Mouse (Mus musculus): Measurements from ENCODE around the gene Setd1a. TPM values are rescaled to one million over a fixed set of nuclear protein-coding genes. Genes with fewer than 3 reads are reported as not detected.
"Not testable (repeated sequence)": the region's sequence is repeated elsewhere in the genome, so short reads cannot be mapped to it uniquely, and the experiment has no call there.

Gene Setd1a
- polyA plus RNA-seq, 2 experiments from 2014 or later = 6.3 to 7.4 TPM

- not testable (repeated sequence) for ATAC-seq
Measured at GRCm38 (mm10) chr7:127837878-127838277, 61.4 kb downstream of the Setd1a start.

GRCm38 (mm10) chr7:127840031-127840430, 63.6 kb downstream of the Setd1a start:
- ATAC-seq = not testable (repeated sequence)

- ATAC-seq = peak; percentile 9
Measured at GRCm38 (mm10) chr7:127840886-127841285, 64.4 kb downstream of the Setd1a start.

GRCm38 (mm10) chr7:127841340-127842000, 65.0 kb downstream of the Setd1a start:
- ATAC-seq = peak; percentile 73

- ATAC-seq = peak; percentile 66
Measured at GRCm38 (mm10) chr7:127842001-127842718, 65.7 kb downstream of the Setd1a start.

Other genes with a start within 250 kb of the Setd1a start
- gene Tmem265, start 215.3 kb upstream of the Setd1a start, polyA plus RNA-seq (2017; shearing (Covaris generic)) = 10 to 100 TPM; 52.4 to 58.5 TPM
- 10 to 100 TPM; 73.7 to 85.5 TPM for gene Phkg2, start 203.3 kb upstream of the Setd1a start, polyA plus RNA-seq (2017; shearing (Covaris generic))
- 1 to 10 TPM in 1 of 2 experiments, under 1 TPM in 1; 0.57 to 1.4 TPM for gene Ccdc189, start 188.1 kb upstream of the Setd1a start, polyA plus RNA-seq (2017; shearing (Covaris generic))
- 10 to 100 TPM; 25.3 to 26.1 TPM for gene Rnf40, start 187.9 kb upstream of the Setd1a start, polyA plus RNA-seq (2017; shearing (Covaris generic))
- under 1 TPM in 1 of 2 experiments, not detected in 1; 0.18 TPM for gene Zfp629, start 160.9 kb upstream of the Setd1a start, polyA plus RNA-seq (2017; shearing (Covaris generic))
- gene Bcl7c, start 67.7 kb upstream of the Setd1a start, polyA plus RNA-seq (2017; shearing (Covaris generic)) = 1 to 10 TPM; 4.2 to 6.2 TPM
- gene Ctf1, start 63.9 kb upstream of the Setd1a start, polyA plus RNA-seq (2017; shearing (Covaris generic)) = not detected
- gene Ctf2, start 44.5 kb upstream of the Setd1a start, polyA plus RNA-seq (2017; shearing (Covaris generic)) = not detected
- gene Fbxl19, start 32.1 kb upstream of the Setd1a start, polyA plus RNA-seq (2017; shearing (Covaris generic)) = under 1 TPM; 0.36 to 0.83 TPM
- 10 to 100 TPM; 11.3 to 12.2 TPM for gene Orai3, start 6.9 kb upstream of the Setd1a start, polyA plus RNA-seq (2017; shearing (Covaris generic))
- gene Gm49388, start 8.9 kb downstream of the Setd1a start, polyA plus RNA-seq (2017; shearing (Covaris generic)) = not detected
- 1 to 10 TPM; 5.2 to 5.7 TPM for gene Hsd3b7, start 23.9 kb downstream of the Setd1a start, polyA plus RNA-seq (2017; shearing (Covaris generic))
- 10 to 100 TPM; 49.3 to 54.6 TPM for gene Stx4a, start 47.6 kb downstream of the Setd1a start, polyA plus RNA-seq (2017; shearing (Covaris generic))
- gene Stx1b, start 47.9 kb downstream of the Setd1a start, polyA plus RNA-seq (2017; shearing (Covaris generic)) = under 1 TPM in 1 of 2 experiments, not detected in 1; 0.62 TPM
- gene Zfp646, start 99.6 kb downstream of the Setd1a start, polyA plus RNA-seq (2017; shearing (Covaris generic)) = 10 to 100 TPM; 20.0 to 28.1 TPM
- 10 to 100 TPM; 10.4 to 11.0 TPM for gene Zfp668, start 100.2 kb downstream of the Setd1a start, polyA plus RNA-seq (2017; shearing (Covaris generic))
- gene Prss53, start 114.3 kb downstream of the Setd1a start, polyA plus RNA-seq (2017; shearing (Covaris generic)) = under 1 TPM in 1 of 2 experiments, not detected in 1; 0.22 TPM
- gene Gm21974, start 118.8 kb downstream of the Setd1a start, polyA plus RNA-seq (2017; shearing (Covaris generic)) = not detected
- gene Vkorc1, start 118.9 kb downstream of the Setd1a start, polyA plus RNA-seq (2017; shearing (Covaris generic)) = 10 to 100 TPM; 20.9 to 31.8 TPM
- 10 to 100 TPM; 62.4 to 77.7 TPM for gene Bckdk, start 127.4 kb downstream of the Setd1a start, polyA plus RNA-seq (2017; shearing (Covaris generic))
- 10 to 100 TPM; 29.9 to 32.1 TPM for gene Kat8, start 135.8 kb downstream of the Setd1a start, polyA plus RNA-seq (2017; shearing (Covaris generic))
- gene Prss8, start 153.4 kb downstream of the Setd1a start, polyA plus RNA-seq (2017; shearing (Covaris generic)) = not detected
- 1 to 10 TPM; 2.1 to 3.6 TPM for gene Prss36, start 170.1 kb downstream of the Setd1a start, polyA plus RNA-seq (2017; shearing (Covaris generic))
- gene Fus, start 190.8 kb downstream of the Setd1a start, polyA plus RNA-seq (2017; shearing (Covaris generic)) = 10 to 100 TPM; 36.5 to 39.3 TPM
- gene Pycard, start 217.2 kb downstream of the Setd1a start, polyA plus RNA-seq (2017; shearing (Covaris generic)) = 100 to 1,000 TPM; 429 to 455 TPM
- under 1 TPM in 1 of 2 experiments, not detected in 1; 0.36 TPM for gene Trim72, start 227.3 kb downstream of the Setd1a start, polyA plus RNA-seq (2017; shearing (Covaris generic))